Mouse (Mus musculus) frontal cortex, adult 2 months (tissue): ENCODE data around the gene Prex1. TPM values are rescaled to one million over a fixed set of nuclear protein-coding genes. Genes with fewer than 3 reads are reported as not detected.
A peak's percentile ranks its signal among the peaks of the same experiment; 100 is the strongest.
"Not testable (repeated sequence)": the region's sequence is repeated elsewhere in the genome, so short reads cannot be mapped to it uniquely, and the experiment has no call there.

Experiments used
- DNase-seq, 2 experiments: peaks; one replicate each; pipeline ENCODE4 v3.0.0; 2022; ENCODE audit warnings: low spot score in 1 of 2; ENCODE audit errors: extremely low spot score in 1 of 2
- polyA plus RNA-seq: library from polyadenylated mRNA; depleted of rRNA; stranded (reverse); fragments of >200 nt; gene quantifications from 2 replicates; pipeline ENCODE4 v1.2.3, GENCODE M21; 2012; rRNA removed

Prex1 gene
- polyA plus RNA-seq: 101 and 102 TPM in 2 replicates

DNA sequence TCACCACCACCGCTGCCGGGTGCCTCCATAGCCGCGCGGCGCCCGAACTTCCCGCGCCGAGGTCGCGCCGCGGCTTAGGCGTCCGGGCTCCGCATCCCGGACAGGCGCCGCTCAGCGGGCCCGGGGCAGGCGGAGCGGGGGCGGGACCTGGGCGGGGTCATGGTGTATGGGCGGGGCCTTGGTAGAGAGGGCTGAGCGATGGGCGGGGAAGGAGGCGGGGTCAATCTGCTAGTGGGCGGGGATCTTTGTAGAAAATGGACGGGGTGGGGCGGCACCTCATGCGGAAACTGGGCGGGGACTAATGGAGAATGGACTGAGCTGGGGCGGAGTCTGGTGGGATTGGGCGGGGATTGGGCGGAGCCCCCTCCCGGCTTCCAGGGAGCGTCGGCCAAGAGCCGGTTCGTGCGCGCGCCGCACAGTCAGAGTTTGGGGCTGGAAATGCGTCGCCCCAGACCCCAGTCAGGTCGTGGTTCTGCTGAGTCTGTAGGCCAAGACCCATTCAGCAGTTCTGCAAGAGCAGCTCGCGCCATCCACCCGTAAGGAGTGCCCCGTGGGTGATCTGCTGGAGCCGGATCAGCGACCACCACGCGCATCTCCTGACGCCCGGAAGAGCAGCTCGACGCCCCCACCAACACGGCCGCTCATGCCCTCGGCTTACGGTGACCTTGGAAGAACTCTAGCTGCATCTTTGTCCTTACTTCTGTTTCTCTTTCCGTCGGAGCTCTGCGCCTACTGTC, at the start of gene Prex1:
Gene Prex1, minus strand, starts transcription at position 143 of the 737 bp plus-strand sequence.
- DNase-seq: peak; percentile 92 to 98

DNA sequence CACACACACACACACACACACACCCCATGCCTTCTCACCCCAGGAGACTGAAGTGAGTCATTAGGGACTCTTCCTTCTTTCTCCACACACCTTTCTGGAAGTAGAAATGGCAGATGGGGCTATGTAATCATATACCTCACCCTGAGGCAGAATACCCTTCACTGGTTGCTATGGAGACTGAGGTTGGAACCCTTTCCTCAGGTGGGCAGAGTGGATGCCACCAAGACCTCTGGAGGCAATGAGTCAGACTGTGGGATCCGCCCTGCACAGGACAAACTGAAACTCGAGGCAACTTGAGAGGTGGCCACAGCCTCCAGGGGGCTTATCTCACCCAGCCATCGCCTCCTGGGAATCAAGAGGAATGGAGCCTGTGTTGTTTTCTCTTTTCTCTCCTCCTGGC, 44.3 kb upstream of the Prex1 start:
- no peak for DNase-seq

- DNase-seq: no peak
Measured at GRCm38 (mm10) chr2:166754760-166755159, 41.1 kb upstream of the Prex1 start.

DNA sequence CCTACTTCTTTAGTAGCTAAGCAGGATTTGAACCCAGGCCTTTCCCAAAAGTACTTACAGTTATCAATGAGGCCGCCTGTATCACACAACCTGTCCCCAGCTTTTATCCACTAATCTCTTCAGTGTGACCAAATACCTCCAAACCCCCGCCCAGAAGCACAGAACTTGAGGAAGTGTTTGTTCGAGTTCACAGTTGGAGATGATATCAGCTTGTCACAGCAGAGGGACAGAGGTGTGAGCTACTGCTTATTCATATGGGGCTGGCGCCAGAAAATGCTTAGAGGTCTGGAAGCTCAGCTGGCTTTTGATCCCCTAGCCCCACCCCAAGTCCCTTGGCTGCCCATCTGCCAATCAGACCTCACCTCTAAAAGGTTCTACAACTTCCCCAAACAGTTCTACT, 40.6 kb upstream of the Prex1 start:
- DNase-seq: no peak

DNA sequence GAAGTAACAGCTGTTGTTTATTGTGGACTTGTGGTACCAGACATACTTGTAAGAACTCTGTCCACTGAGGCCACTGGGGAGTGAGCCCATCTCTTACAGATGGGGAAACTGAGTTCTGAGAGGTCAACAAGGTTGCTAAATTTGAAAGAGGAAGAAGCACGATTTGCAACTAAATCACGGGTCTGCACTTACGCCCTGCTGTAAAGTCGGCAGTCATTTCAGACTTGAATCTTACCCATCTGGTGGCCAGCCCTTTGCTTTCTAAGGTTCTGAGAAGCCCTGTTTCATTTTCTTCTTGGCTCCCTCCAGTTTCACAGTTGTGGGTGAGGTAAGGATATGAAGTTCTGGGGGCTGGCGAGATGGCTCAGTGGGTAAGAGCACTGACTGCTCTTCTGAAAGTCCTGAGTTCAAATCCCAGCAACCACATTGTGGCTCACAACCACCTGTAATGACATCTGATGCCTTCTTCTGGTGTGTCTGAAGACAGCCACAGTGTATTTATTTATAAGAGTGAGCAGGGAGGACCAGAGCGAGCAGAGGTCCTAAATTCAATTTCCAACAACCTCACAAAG, 37.1 kb upstream of the Prex1 start:
- DNase-seq: no peak

DNA sequence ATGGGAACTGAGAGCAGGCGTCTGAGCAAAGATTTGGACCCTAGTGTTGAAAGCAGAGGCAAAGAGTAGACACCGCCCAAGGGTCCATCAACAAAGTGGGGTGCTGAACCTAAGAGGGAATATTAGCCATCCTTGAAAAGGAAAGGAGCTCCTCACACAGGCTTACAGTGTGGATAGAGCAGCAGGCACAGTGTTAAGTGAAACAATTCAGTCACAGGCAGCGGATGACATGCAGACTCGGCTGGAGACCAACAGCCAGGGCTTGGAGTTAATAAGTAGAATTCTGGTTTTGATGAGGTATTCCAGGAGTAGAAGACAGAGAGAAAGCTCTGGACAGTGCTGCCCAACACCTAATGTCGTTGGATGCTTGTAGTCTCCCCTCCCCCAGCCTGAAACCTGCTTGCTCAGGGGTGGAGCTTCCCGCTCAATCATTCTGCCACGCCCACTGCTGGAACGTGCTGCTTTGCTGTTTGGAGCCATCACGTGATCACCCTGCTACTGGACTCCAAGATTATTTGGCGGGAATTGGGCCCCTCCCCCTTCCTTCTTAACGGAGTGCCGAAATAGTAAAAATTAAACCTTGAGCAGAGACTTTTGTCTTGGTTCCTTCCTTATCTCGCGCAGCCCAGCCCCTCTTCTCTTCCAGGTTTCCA, 32.8 kb upstream of the Prex1 start:
- not testable (repeated sequence) for DNase-seq

DNA sequence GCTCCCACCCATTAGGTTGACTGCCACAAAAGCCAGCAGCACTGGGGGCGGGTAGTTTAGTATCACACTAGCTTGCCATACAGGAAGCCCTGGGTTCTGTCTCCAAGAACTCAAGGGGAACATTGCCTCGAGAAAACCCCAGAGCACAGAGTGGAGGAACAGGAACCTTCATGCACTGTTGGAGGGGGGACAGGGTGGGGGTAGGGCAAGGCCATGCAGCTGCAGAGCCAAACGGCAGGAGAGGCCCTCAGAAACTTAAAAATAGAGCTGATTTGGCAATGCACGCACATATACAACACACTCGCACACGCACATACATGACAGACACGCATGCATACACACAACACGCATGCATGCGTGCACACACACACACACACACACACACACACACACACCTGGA, 32.2 kb upstream of the Prex1 start:
- no peak for DNase-seq

GRCm38 (mm10) chr2:166744433-166744832, 30.8 kb upstream of the Prex1 start:
- DNase-seq: no peak

- DNase-seq: no peak
Measured at GRCm38 (mm10) chr2:166743504-166743903, 29.9 kb upstream of the Prex1 start.

GRCm38 (mm10) chr2:166741445-166741844, 27.8 kb upstream of the Prex1 start:
- no peak for DNase-seq

DNA sequence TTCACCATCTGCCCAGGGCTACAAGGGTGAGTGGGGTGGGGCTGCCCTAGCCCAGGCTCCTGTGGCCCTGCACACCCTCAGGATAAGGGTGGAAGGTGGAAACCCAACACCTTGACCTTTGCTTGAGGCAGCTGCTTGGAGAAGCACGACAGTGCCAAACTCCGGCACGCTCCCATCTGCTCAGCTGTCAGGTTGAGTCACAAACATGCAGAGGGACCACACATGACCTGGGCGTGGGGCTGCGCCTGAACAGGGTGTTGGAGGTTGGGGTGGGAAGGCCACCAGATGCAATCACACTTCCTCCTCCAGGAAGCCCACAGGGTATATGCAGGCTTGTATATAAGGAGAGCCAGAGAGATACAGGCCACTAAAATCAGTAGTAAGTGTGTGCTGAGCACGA, 26.8 kb upstream of the Prex1 start:
- no peak for DNase-seq

DNA sequence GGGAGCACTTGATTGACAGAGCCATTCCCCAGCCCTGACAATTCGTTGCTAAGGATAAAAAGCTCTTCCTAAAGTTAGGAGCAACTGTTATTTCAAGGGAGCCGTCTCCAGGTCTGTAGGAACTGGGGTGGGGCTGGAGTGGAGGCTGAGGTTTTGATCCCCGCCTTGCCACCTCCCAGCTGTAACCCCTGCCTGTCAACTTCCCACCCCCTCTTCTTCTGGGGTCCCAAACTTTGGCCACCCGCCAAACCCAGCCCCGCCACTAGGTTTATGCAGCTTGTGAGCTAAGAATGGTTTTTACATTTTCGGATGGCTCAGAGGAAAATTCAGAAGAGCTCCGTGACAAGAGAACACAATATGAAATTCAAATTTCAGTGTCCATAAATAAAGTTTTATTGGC, 23.7 kb upstream of the Prex1 start:
- no peak for DNase-seq

- DNase-seq: no peak
Measured at GRCm38 (mm10) chr2:166735469-166736001, 21.9 kb upstream of the Prex1 start.

GRCm38 (mm10) chr2:166732860-166733259, 19.2 kb upstream of the Prex1 start:
- DNase-seq: no peak

- DNase-seq: no peak
Measured at GRCm38 (mm10) chr2:166732146-166732545, 18.5 kb upstream of the Prex1 start.

- DNase-seq: not testable (repeated sequence)
Measured at GRCm38 (mm10) chr2:166731102-166731883, 17.7 kb upstream of the Prex1 start.

DNA sequence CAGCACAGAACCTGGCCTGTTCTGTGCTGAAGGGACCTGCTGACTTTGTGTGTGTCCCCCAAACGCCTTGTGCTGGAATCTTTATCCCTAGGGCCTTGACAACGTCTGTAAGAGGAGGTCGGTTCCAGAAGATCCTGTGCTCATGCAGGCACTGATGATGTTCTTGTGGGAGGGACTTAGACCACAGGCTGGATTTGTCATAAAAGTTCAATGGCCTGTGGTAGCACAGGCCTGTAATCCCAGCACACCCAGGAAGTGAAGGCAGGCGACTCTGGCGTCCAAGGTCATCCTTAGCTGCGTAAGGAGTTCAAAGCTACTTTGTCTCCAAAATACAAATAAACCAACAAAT, 16.9 kb upstream of the Prex1 start:
- DNase-seq: no peak

DNA sequence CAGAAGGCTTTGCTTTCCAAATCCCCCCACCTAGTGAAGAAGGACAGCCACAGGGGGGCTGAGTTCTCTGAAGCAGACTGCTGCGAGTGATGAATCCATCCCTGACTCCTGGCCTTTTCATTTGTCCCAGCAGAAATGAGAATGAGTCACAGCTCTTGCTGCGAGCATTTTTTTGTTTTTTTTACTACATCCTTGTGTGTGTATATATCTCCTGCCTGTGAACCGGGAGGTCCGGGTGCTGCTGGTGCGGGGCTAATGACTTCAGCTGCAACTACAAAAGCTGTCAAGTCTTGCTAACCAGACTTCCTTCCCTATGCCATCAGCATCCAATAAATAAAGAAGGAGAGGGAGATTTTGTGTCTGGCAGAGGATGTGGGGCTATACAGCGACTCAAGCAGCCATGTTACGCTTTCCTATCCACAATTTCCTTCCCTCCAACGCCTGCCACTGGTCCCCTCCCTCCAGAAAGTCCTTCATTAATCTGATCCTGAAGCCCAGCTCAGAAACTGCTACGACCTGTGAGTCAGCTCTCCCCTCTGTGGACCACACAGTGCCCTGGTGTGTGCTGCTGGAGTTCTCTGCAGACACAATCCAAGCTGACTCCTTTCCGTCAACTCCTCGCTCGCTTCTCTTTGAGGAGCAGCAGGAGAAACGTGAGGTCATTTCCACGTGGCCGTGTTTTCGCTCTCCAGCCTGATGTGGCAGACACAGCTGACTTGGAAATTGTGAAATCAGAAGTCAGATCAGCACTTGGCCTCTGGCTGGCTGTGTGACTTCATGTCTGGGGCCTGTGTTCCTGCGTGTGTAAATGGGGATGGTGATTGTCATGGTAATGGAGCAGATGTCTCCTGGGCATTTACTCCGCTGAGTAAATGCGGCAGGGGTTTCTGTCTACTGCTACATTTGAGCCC, 16.3 kb upstream of the Prex1 start:
- DNase-seq: no peak

GRCm38 (mm10) chr2:166729045-166729444, 15.4 kb upstream of the Prex1 start:
- DNase-seq: no peak

- no peak for DNase-seq
Measured at GRCm38 (mm10) chr2:166728261-166728680, 14.6 kb upstream of the Prex1 start.
